Mouse (Mus musculus): ENCODE data around the gene Elac2.

Gene Elac2

DNA sequence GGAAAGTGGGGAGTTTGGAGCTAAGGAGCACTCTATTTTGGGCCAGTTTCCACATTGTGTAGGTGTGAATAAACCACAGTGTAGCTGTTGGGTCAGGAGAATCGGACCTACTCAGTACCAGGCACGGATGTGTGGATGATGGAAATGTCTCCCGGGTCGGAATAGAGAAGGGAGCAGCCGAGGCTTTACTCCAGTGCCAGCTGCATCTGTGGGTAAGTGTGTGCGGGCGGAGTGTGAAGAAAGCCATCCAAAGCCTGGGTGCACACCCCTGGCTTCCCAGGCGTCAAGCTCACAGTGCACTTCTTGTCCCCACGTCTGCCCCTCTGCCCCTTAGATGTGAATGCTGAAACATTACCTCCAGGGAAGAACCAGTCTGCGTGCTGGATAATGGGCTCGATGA lies 43.9 kb downstream of the Elac2 start:
- no peak for DNase-seq (ENCODE audit: low spot score)

DNA sequence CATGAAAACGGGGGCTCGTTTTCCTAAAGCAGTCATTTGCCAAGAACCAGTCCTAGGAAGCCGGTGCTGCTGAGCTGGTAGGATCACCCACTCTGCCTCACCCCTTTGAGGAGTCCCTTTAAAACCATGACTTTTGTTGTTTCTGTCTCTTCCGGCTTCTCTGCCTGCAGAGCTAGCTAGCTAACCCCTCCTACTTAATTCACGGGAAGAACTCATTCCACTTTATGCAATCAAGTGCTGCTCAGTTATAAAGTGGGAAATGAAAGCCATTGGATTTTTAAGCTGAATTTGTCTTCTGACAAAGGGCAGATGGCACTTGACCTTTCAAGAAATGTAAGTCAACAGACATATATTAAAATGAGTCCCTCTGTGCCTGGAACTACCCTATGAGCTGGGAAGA lies 49.2 kb downstream of the Elac2 start:
- DNase-seq (ENCODE audit: low spot score), result no peak

DNA sequence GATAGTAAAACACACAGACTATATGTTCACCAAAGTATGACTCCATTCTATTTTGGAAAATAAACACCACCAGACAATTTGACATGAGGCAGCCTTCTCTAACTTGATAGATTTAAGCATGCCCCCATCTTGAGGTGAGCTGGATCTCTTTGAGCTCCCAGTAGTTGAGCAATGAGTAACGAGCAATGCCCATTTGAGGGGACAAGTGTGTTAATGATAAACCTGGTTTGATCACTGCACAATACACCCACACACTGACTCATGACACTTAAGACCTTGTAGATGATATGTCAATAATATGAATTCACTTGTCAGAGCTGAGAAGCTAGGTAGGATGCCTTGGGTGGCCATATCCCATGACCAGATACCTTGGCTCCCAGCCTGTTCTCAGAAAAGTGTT lies 51.4 kb downstream of the Elac2 start:
- no peak for DNase-seq (ENCODE audit: low spot score)

DNA sequence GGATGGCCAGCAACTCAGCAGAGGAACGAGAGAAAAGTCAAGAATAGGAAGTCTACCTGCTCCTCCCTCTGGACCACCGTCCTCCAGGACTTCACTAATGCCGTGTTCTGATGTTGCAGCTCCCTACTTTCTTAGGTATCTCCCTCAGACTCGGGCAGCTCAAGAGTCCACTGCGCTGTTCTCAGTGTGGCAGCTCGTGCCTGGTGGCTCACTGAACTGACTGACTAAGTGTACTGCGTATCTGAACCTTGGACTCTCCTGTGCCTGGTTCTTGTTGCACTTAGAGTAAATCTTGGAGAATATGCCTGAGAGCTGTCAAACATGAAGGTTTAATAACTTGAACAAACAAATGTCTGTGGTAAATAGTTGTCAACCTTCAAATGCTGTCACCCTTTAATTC lies 53.4 kb downstream of the Elac2 start:
- DNase-seq (ENCODE audit: low spot score), result no peak

DNA sequence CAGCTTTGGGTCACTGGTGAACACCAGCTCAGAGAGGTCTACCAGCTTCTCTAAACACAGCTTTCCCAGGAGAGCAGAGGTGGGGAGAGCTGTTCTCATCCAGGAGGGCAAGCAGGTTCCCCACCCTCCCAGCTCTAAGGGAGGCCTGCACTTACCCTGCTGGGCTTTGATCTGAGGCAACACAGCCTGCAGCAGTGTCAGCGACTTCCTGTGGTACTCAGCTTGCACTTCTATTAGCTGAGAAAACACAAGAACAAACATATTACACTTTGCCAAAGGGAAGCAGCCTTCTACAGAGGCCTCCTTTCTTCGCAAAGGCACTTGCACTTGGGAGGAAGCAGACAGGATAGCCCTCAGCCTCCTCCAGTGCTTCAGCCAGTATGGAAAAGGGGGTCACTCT lies 60.2 kb downstream of the Elac2 start:
- DNase-seq (ENCODE audit: low spot score), result no peak

DNA sequence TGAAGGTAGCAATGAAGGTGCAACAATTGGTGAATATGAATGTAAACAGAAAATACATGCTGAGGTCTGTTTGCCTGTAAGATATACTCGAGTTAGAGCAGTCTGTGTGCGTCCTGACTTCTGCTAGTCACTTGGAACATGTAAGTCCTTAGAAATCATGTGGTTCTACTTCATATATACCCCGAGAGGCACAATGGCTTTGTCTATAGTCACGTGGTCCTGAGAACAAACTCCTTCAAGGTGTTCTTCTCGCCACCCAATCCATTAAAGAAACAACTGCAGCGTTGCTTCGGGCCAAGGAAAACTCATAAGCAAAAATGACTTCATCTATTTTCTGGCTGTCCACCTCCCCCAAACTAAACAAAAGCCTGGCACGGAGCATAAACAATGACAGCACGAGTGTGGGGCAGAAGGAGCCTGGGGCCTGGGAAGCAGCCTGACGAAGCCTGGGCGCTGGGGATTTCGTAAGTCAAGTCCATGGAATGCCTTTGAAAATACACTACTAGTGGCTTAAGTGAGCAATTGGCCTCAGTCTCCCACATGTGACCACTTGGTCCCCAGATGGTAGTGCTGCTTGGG lies 60.8 kb downstream of the Elac2 start:
- no peak for DNase-seq (ENCODE audit: low spot score)

DNA sequence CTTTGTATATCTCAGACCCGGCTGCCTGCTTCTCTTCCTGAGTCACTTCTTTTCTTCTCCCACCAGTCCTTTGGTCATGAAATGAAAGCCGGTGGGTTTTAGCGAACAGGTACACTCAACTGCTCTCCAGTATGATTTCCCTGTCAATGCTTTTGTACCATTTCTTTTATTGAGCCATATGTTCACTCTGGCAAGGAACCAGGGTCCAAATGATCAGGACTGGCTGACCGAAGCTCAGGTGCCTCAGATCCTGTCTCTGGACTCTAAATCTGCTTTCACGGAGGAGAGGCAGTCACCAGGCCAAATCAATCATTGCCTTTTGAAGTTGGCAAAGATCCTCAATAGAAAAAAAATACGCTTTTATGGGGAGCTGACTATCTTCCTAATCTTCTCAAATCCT lies 61.7 kb downstream of the Elac2 start:
- DNase-seq (ENCODE audit: low spot score), result no peak

DNA sequence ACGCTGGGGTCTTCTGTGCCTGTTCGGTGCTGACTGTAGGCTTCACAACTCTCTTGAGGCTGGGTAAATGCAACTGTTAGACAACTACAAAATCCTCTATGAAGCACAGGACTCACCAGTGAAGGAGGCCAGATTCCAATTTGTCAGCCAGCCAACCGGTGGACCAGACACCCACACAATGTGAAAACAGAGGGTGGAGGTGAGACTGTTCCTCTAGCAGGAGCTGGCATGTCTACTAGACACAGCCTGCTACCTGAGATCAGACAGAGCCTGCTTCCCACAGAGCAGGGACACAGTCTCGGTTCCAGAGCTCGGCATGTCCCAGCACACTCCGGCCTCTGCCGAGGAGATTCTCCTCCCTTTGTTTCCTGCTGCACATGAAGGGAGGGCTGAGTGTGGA lies 70.3 kb downstream of the Elac2 start:
- DNase-seq (ENCODE audit: low spot score), result no peak

DNA sequence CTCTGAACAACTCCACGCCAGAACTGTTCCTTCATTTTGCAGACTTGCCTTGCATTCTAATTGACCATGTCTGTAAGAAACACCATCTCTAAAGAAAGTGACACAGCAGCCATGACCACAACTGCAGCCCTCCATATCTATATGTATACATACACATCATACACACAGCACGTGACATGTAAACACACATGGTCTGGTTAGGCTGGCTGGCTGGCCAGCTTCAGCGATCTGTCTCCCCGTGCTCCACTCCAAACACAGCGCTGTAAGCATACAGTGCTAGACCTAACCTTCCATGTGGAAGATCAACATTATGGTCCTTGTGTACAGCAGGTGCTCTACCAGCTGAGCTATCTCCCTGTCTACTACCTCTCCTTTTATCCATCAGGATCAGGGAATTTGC lies 72.0 kb downstream of the Elac2 start:
- no peak for DNase-seq (ENCODE audit: low spot score)

All from MN1 (cell line).